Mouse (Mus musculus) intestine, embryonic 14.5 days (tissue): ENCODE results near the gene Hist1h2bh. TPM values are rescaled to one million over a fixed set of nuclear protein-coding genes. Genes with fewer than 3 reads are reported as not detected.
"Not testable (repeated sequence)": the region's sequence is repeated elsewhere in the genome, so short reads cannot be mapped to it uniquely, and the experiment has no call there.

ENCODE experiments used
- ATAC-seq: fragments of 200-750 bp; cut with Nextera tagmentation; replicated peaks from 2 replicates; pipeline ENCODE4 v1.8.0; 2017; ENCODE audit warnings: low read depth, moderate number of reproducible peaks, moderate TSS enrichment, moderate library complexity; ENCODE audit not compliant: low FRiP score, low TSS enrichment
- DNase-seq: peaks from one replicate; pipeline ENCODE4 v3.0.0-alpha.2; 2018; ENCODE audit warnings: low spot score
- H3K27ac ChIP-seq: fragments of 300-500 bp; sonication (generic); 2 replicates; pipeline ENCODE4 v1.5.1; 2014; ENCODE audit warnings: low read depth, mild to moderate bottlenecking, control low read depth
- H3K27me3 ChIP-seq: fragments of 300-500 bp; sonication (generic); replicated peaks from 2 replicates; pipeline ENCODE4 v1.6.1; 2014; ENCODE audit warnings: low read length, control low read depth; ENCODE audit not compliant: control insufficient read depth, insufficient read depth
- H3K36me3 ChIP-seq: fragments of 300-500 bp; sonication (generic); 2 replicates; pipeline ENCODE4 v1.6.1; 2014; ENCODE audit warnings: low read length, control low read depth; ENCODE audit not compliant: control insufficient read depth, insufficient read depth
- H3K4me1 ChIP-seq: fragments of 300-500 bp; sonication (generic); replicated peaks from 2 replicates; pipeline ENCODE4 v1.6.1; 2014; ENCODE audit warnings: low read length, control low read depth, mixed read lengths; ENCODE audit not compliant: control insufficient read depth, insufficient read depth
- H3K4me2 ChIP-seq: fragments of 300-500 bp; sonication (generic); 2 replicates; pipeline ENCODE4 v1.6.1; 2014; ENCODE audit warnings: low read length
- H3K4me3 ChIP-seq: fragments of 300-500 bp; sonication (generic); 2 replicates; pipeline ENCODE4 v1.5.1; 2014; ENCODE audit warnings: low read depth, low read length, control low read depth, mixed read lengths
- H3K9ac ChIP-seq: fragments of 300-500 bp; sonication (generic); 2 replicates; pipeline ENCODE4 v1.6.1; 2014; ENCODE audit warnings: mild to moderate bottlenecking, low read length
- H3K9me3 ChIP-seq: fragments of 300-500 bp; sonication (generic); 2 replicates; pipeline ENCODE4 v1.6.1; 2016; ENCODE audit warnings: low read length, control low read depth; ENCODE audit not compliant: control insufficient read depth
- WGBS: fragments of 180-500 bp; shearing (Covaris S2); extraction: QIAGEN DNeasy Blood & Tissue Kit; methylation state at CpG from one replicate; pipeline ENCODE4 v1.1.7; 2014; 5-methylcytosine and 5-hydroxymethylcytosine counted together
- polyA plus RNA-seq: library from polyadenylated mRNA; unstranded; fragments of >200 nt; fragmentation: Nextera tagmentation; extraction: Ambion mirVana; gene quantifications from 2 replicates; pipeline ENCODE4 v1.2.1, GENCODE M21; 2014

Gene Hist1h2bh
- 0.47 and 1.1 TPM in 2 replicates for polyA plus RNA-seq

GRCm38 (mm10) chr13:23542999-23543607, at the start of gene Hist1h2bh:
Gene Hist1h2bh (minus strand): TSS chr13:23543392.
- peak; percentile 86 for DNase-seq
- 0% methylated on average over 32 of the region's 42 CpGs for WGBS
- H3K4me2 ChIP-seq: peak within 1 kb of the TSS; percentile 94
- H3K9ac ChIP-seq: peak within 1 kb of the TSS; percentile 77
- H3K36me3 ChIP-seq, H3K27me3 ChIP-seq, H3K9me3 ChIP-seq, H3K4me1 ChIP-seq: not testable (repeated sequence)
- peak within 1 kb of the TSS; percentile 53 for H3K4me3 ChIP-seq
- H3K27ac ChIP-seq: peak within 1 kb of the TSS; percentile 98
- peak; percentile 92 for ATAC-seq

DNA sequence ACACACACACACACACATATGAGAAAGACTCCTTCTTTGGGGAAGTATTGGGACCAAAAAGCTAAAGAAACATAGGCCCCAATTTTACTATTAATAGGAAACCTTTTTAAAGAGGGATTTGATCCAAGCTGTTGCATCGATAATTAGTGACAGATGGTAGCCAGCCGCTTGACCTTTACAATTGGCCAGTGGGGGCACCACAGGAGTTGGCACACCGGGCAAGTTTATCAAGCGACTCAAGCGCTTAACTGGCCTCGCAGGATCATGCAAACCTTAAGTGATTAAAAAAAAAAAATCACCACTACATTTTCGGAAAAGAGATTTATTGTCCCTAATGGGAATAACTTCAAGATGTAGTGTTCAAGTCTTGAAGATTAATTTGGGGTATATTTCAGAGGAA, 49.4 kb upstream of the Hist1h2bh start:
- 88% methylated on average over 7 of the region's 7 CpGs for WGBS

DNA sequence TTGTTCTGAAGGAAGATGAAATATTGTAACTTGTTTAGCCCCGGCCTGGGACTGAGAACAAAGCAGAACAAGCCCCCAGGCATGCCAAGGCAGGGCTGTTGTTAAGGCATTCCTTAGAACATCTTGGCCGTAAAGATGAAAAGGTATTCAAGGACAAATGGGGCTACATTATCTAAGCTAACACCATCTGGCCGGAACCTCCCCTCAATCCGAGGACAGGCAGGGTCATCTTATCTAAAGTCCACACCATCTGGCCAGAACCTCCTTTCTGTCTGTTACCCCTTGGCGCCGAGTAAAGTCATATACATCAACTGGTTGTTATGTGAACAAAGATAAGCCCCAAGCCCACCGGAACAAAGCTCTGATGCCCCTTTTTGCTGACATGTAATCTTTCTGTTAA, 48.7 kb upstream of the Hist1h2bh start:
- not testable (repeated sequence) for H3K9me3 ChIP-seq, H3K27ac ChIP-seq, H3K27me3 ChIP-seq, H3K9ac ChIP-seq, H3K36me3 ChIP-seq, H3K4me1 ChIP-seq, ATAC-seq, H3K4me3 ChIP-seq, H3K4me2 ChIP-seq
- peak; percentile 36 for DNase-seq
- WGBS: 88% methylated on average over 7 of the region's 7 CpGs

More for the DNA sequence above, 49.4 kb upstream of the Hist1h2bh start:
- Histone ChIP-seq H3K4me3 (no peak overlapping the region), H3K36me3 (no peaks in the 10 kb centered on the region), H3K27me3 (no peaks in the 10 kb centered on the region), H3K4me2 (no peak overlapping the region), H3K9me3 (no peaks in the 10 kb centered on the region), H3K27ac (0 out of 2 replicates have a peak overlapping the region, but pooled peaks have one; percentile 57), H3K4me1 (no peaks in the 10 kb centered on the region), H3K9ac (no peak overlapping the region)
- DNase-seq (no peak), ATAC-seq (no peak)

- Histone ChIP-seq H3K36me3 (no peaks in the 10 kb centered on the region), H3K4me2 (no peak overlapping the region), H3K4me3 (no peak overlapping the region), H3K9me3 (no peaks in the 10 kb centered on the region), H3K27me3 (no peaks in the 10 kb centered on the region), H3K9ac (no peak overlapping the region), H3K4me1 (peaks cover 4% of the 10 kb centered on the region; the same call in 1 of the 2 replicates), H3K27ac (no peak overlapping the region)
- ATAC-seq (no peak), DNase-seq (peak; percentile 35)
- WGBS: 91% methylated on average over 7 of the region's 7 CpGs
These were observed 48.0 kb upstream of the Hist1h2bh start for GRCm38 (mm10) chr13:23591206-23591605.

DNA sequence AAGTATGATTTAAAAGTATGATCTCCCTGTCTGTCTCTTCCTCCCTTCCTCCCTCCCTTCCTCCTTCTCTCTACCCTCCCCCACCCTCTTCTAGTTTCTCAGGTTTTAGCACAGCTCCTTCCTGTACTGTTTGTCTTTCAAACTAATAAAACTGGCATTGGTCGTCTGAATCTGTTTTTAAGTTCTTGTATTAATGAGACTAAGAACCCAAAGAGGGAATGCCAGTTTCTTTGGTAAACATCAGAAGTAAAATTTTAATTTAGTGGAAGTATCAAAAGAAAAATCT, 43.7 kb upstream of the Hist1h2bh start:
- 5% methylated on average over 1 of the region's 1 CpGs for WGBS
- ATAC-seq (no peak), DNase-seq (no peak)
- H3K4me3 ChIP-seq: peak overlapping the region; percentile 55; the same call in 1 of the 2 replicates
- H3K27me3 ChIP-seq: no peaks in the 10 kb centered on the region
- peak overlapping the region; percentile 94 for H3K4me2 ChIP-seq
- peaks cover 24% of the 10 kb centered on the region for H3K4me1 ChIP-seq
- peak overlapping the region; percentile 99 for H3K27ac ChIP-seq
- H3K9me3 ChIP-seq: no peaks in the 10 kb centered on the region
- peak overlapping the region; percentile 88 for H3K9ac ChIP-seq
- H3K36me3 ChIP-seq: no peaks in the 10 kb centered on the region

- H3K4me1 ChIP-seq: peaks cover 24% of the 10 kb centered on the region
- H3K4me3 ChIP-seq: peak overlapping the region; percentile 55
- H3K9ac ChIP-seq: peak overlapping the region; percentile 88
- DNase-seq (peak; percentile 71), ATAC-seq (no peak)
- H3K27ac ChIP-seq: peak overlapping the region; percentile 99
- no peaks in the 10 kb centered on the region for H3K9me3 ChIP-seq
- no peaks in the 10 kb centered on the region for H3K36me3 ChIP-seq
- peak overlapping the region; percentile 94 for H3K4me2 ChIP-seq
- under 1% methylated on average over 22 of the region's 22 CpGs for WGBS
- no peaks in the 10 kb centered on the region for H3K27me3 ChIP-seq
These were observed 43.1 kb upstream of the Hist1h2bh start for GRCm38 (mm10) chr13:23586099-23586939.

- not testable (repeated sequence) for H3K27me3 ChIP-seq, H3K36me3 ChIP-seq, H3K9me3 ChIP-seq
- ATAC-seq (peak; percentile 79), DNase-seq (peak; percentile 83)
- peaks cover 24% of the 10 kb centered on the region for H3K4me1 ChIP-seq
- H3K4me3 ChIP-seq: peak overlapping the region; percentile 55
- peak overlapping the region; percentile 99 for H3K27ac ChIP-seq
- WGBS: 0% methylated on average over 20 of the region's 36 CpGs
- peak overlapping the region; percentile 94 for H3K4me2 ChIP-seq
- H3K9ac ChIP-seq: peak overlapping the region; percentile 88
These were observed 42.4 kb upstream of the Hist1h2bh start for GRCm38 (mm10) chr13:23585442-23586098.

- ATAC-seq (no peak; the same call in 1 of the 2 replicates), DNase-seq (peak; percentile 91)
- Histone ChIP-seq H3K27ac (peak overlapping the region; percentile 99), H3K4me2 (peak overlapping the region; percentile 94), H3K9ac (peak overlapping the region; percentile 88), H3K9me3 (no peaks in the 10 kb centered on the region), H3K4me3 (peak overlapping the region; percentile 55), H3K36me3 (no peaks in the 10 kb centered on the region), H3K27me3 (no peaks in the 10 kb centered on the region), H3K4me1 (peaks cover 24% of the 10 kb centered on the region)
- under 1% methylated on average over 21 of the region's 21 CpGs for WGBS
These were observed 41.8 kb upstream of the Hist1h2bh start for GRCm38 (mm10) chr13:23585029-23585441.
